Mouse (Mus musculus) erythroblast, embryonic 14.5 days (primary cell): ENCODE data around the gene Fgfr2. TPM values are rescaled to one million over a fixed set of nuclear protein-coding genes. Genes with fewer than 3 reads are reported as not detected.

Experiments used
- H3K27me3 ChIP-seq: 2 replicates; pipeline ENCODE4 v1.6.1; 2012; ENCODE audit warnings: inconsistent platforms; ENCODE audit not compliant: control insufficient read depth
- H3K36me3 ChIP-seq: 2 replicates; pipeline ENCODE4 v1.6.1; 2012; ENCODE audit warnings: mild to moderate bottlenecking, inconsistent platforms; ENCODE audit not compliant: control insufficient read depth
- H3K4me1 ChIP-seq: 2 replicates; pipeline ENCODE4 v1.6.1; 2012; ENCODE audit warnings: inconsistent platforms; ENCODE audit not compliant: control insufficient read depth
- H3K4me3 ChIP-seq: replicated peaks from 2 replicates; pipeline ENCODE3; 2012; ENCODE audit warnings: moderate library complexity, mild to moderate bottlenecking, inconsistent platforms
- H3K9me3 ChIP-seq: 2 replicates; pipeline ENCODE4 v1.6.1; 2012; ENCODE audit warnings: low read length, inconsistent platforms, mixed read lengths; ENCODE audit not compliant: control insufficient read depth
- GATA1 ChIP-seq: IDR thresholded peaks from 2 replicates; pipeline ENCODE4 v1.6.1; 2012; ENCODE audit warnings: low read length, inconsistent platforms, mixed read lengths
- TAL1 ChIP-seq: IDR thresholded peaks from 3 replicates; pipeline ENCODE4 v1.6.1; 2012; ENCODE audit warnings: low read length, inconsistent platforms, mixed read lengths
- polyA plus RNA-seq: library from polyadenylated mRNA; stranded (reverse); fragments of >175 nt; gene quantifications from 2 replicates; pipeline ENCODE4 v1.2.3, GENCODE M21; 2012

Gene Fgfr2
- polyA plus RNA-seq, 1 experiment, result not detected

DNA sequence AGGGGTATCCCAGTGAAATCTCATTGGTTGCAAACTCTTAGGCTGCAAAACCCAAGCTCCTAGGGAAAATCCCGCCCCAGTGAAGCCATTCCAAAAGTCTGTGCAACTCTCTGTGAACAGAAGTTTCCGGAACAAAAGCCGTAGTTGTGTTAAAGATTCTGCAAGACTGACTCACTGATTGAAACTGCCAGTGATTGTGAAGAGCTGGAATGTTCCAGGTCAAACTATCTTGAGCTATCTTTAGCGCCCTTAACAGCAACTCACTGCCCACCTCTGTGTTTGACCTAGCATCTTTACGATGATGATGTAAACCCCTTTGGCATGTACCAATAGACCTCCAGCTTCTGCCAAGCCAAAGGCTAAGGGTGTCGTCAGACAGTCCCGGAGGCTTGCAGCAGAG lies 999.9 kb downstream of the Fgfr2 start:
- H3K9me3 ChIP-seq, result no peaks in the 10 kb centered on the region
- TF ChIP-seq GATA1 (no peak), TAL1 (no peak)

DNA sequence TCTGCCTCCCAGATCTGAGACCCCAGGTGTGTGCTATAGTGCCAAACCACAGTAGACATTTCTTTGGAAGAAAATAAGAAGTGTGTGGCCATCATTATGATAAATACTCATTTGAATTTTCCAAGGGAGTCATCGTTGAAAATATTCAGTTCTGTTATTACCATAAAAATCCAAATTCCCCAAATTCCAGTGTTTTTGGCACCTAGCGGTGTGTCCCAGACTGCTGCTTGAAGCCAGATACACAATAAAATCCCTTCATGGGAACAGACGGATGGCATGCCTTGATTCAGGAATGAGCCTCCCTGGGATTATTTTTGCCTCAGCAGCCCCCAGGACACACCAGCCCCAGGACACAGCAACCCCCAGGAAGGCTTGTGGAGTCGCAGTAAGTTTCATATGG lies 1003.3 kb downstream of the Fgfr2 start:
- Histone ChIP-seq H3K9me3 (no peaks in the 10 kb centered on the region), H3K4me3 (no peak overlapping the region), H3K4me1 (no peaks in the 10 kb centered on the region), H3K36me3 (no peaks in the 10 kb centered on the region), H3K27me3 (no peaks in the 10 kb centered on the region)
- TF ChIP-seq TAL1 (no peak), GATA1 (no peak)

More for the DNA sequence above, 999.9 kb downstream of the Fgfr2 start:
- Histone ChIP-seq H3K36me3 (no peaks in the 10 kb centered on the region), H3K27me3 (no peaks in the 10 kb centered on the region), H3K4me3 (no peak overlapping the region), H3K4me1 (no peaks in the 10 kb centered on the region)

DNA sequence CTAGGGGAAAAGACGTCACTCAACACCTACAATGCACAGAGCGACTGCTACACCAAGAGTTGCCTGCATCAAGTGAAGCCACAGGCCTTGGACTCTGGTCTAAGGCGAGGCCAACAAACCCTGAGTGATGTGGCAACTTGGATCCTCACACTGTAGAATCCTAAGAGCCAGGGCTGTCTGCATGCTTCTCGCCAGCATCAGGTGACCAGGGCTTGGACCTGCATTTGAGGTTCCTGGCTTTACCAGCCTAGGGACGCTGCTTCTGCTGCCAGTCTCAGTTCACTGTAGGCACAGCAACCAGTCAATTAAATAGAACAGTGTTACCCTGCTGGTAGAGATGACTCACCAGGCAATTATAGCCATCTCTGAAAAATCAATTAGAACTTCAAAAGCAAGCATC lies 1011.4 kb downstream of the Fgfr2 start:
- Histone ChIP-seq H3K9me3 (no peaks in the 10 kb centered on the region), H3K4me3 (no peak overlapping the region), H3K4me1 (no peaks in the 10 kb centered on the region), H3K36me3 (no peaks in the 10 kb centered on the region), H3K27me3 (no peaks in the 10 kb centered on the region)
- TF ChIP-seq GATA1 (no peak), TAL1 (no peak)

- Histone ChIP-seq H3K4me3 (no peak overlapping the region), H3K4me1 (no peaks in the 10 kb centered on the region), H3K36me3 (no peaks in the 10 kb centered on the region), H3K27me3 (no peaks in the 10 kb centered on the region), H3K9me3 (no peaks in the 10 kb centered on the region)
- no peak for TF ChIP-seq TAL1
- TF ChIP-seq GATA1, result no peak
Measured at GRCm38 (mm10) chr7:132110308-132110707, 1012.8 kb downstream of the Fgfr2 start.

DNA sequence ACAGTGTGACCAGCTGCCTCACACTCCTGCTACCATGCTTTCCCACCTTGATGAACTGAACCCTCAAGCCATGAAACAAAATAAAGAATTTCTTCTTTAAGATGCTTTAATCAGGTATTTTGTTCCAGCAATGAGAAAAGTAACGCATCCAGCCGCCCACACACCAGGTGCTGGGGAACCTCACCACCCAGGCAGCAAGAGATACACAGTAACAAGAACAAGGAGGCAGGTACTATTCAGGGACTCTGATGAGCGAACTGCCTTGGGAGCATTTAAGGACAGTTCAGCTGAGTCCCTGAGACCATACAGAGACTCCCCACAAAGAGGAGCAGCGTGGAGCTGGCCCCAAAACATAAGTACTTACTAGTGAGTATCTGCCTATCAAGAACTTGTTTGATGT lies 1016.3 kb downstream of the Fgfr2 start:
- Histone ChIP-seq H3K4me1 (no peaks in the 10 kb centered on the region), H3K27me3 (no peaks in the 10 kb centered on the region), H3K36me3 (no peaks in the 10 kb centered on the region), H3K9me3 (no peaks in the 10 kb centered on the region), H3K4me3 (no peak overlapping the region)
- TF ChIP-seq GATA1, result no peak
- no peak for TF ChIP-seq TAL1

GRCm38 (mm10) chr7:132105326-132105725 lies 1017.8 kb downstream of the Fgfr2 start:
- no peaks in the 10 kb centered on the region for H3K9me3 ChIP-seq
- no peaks in the 10 kb centered on the region for H3K4me1 ChIP-seq
- no peaks in the 10 kb centered on the region for H3K27me3 ChIP-seq
- H3K36me3 ChIP-seq, result no peaks in the 10 kb centered on the region
- H3K4me3 ChIP-seq, result no peak overlapping the region
- TF ChIP-seq TAL1, result no peak
- TF ChIP-seq GATA1, result no peak

DNA sequence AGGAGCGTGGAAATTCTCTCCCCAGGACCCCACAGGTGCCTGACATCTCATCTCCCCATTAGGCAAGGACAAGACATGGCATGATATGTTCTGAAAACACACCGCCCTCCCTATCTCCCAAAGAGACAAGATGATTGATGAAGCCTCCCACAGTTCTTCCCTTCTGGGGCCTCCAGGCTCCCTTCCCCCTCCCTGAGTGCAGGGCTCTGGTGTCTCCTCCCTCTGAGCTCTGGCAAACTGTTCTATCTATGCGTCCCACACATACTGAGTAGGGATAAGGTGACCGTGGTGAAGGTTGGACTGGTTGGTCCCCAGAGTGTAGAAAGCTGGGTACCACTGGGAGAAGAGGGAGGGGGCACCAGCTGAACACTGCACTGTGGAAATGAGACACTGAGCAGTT lies 1024.7 kb downstream of the Fgfr2 start:
- H3K9me3 ChIP-seq, result no peaks in the 10 kb centered on the region
- no peak for TF ChIP-seq TAL1
- no peak for TF ChIP-seq GATA1
- H3K27me3 ChIP-seq, result no peaks in the 10 kb centered on the region
- no peaks in the 10 kb centered on the region for H3K36me3 ChIP-seq
- no peak overlapping the region for H3K4me3 ChIP-seq
- H3K4me1 ChIP-seq, result no peaks in the 10 kb centered on the region

GRCm38 (mm10) chr7:132094666-132095065 lies 1028.5 kb downstream of the Fgfr2 start:
- Histone ChIP-seq H3K4me1 (no peaks in the 10 kb centered on the region), H3K4me3 (no peak overlapping the region), H3K36me3 (no peaks in the 10 kb centered on the region), H3K27me3 (no peaks in the 10 kb centered on the region), H3K9me3 (no peaks in the 10 kb centered on the region)
- TF ChIP-seq TAL1, result no peak

- Histone ChIP-seq H3K4me3 (no peak overlapping the region), H3K36me3 (no peaks in the 10 kb centered on the region), H3K9me3 (no peaks in the 10 kb centered on the region), H3K27me3 (no peaks in the 10 kb centered on the region), H3K4me1 (no peaks in the 10 kb centered on the region)
- TF ChIP-seq GATA1 (no peak), TAL1 (no peak)
Measured at GRCm38 (mm10) chr7:132091551-132091950, 1031.6 kb downstream of the Fgfr2 start.

GRCm38 (mm10) chr7:132088606-132089005 lies 1034.5 kb downstream of the Fgfr2 start:
- H3K36me3 ChIP-seq, result no peaks in the 10 kb centered on the region
- H3K4me3 ChIP-seq, result no peak overlapping the region
- H3K9me3 ChIP-seq, result no peaks in the 10 kb centered on the region
- TF ChIP-seq TAL1 (no peak), GATA1 (no peak)
- no peaks in the 10 kb centered on the region for H3K4me1 ChIP-seq
- H3K27me3 ChIP-seq, result no peaks in the 10 kb centered on the region
